Mouse (Mus musculus) adipocyte (in vitro differentiated cells): ENCODE measurements around the gene Nrxn1.

Experiments
- DNase-seq: peaks from one replicate; pipeline ENCODE4 v3.0.0-alpha.2; 2016; ENCODE audit warnings: low spot score

Gene Nrxn1

GRCm38 (mm10) chr17:90079003-90079402 lies 1013.9 kb downstream of the Nrxn1 start:
- DNase-seq: no peak

- no peak for DNase-seq
Observed at GRCm38 (mm10) chr17:90078488-90078887, 1014.4 kb downstream of the Nrxn1 start.

GRCm38 (mm10) chr17:90062866-90063265 lies 1030.0 kb downstream of the Nrxn1 start:
- no peak for DNase-seq

- no peak for DNase-seq
Observed at GRCm38 (mm10) chr17:90060872-90061271, 1032.0 kb downstream of the Nrxn1 start.

GRCm38 (mm10) chr17:90060168-90060567 lies 1032.7 kb downstream of the Nrxn1 start:
- DNase-seq: no peak

- no peak for DNase-seq
Observed at GRCm38 (mm10) chr17:90059320-90060111, 1033.4 kb downstream of the Nrxn1 start.

- no peak for DNase-seq
Observed at GRCm38 (mm10) chr17:90054312-90054711, 1038.6 kb downstream of the Nrxn1 start.

- no peak for DNase-seq
Observed at GRCm38 (mm10) chr17:90039316-90039715, 1053.6 kb downstream of the Nrxn1 start.

GRCm38 (mm10) chr17:90032416-90032815 lies 1060.5 kb downstream of the Nrxn1 start:
- no peak for DNase-seq

- DNase-seq: no peak
Observed at GRCm38 (mm10) chr17:90016636-90017035, 1076.2 kb downstream of the Nrxn1 start.

GRCm38 (mm10) chr17:90011761-90012160 lies 1081.1 kb downstream of the Nrxn1 start:
- no peak for DNase-seq

GRCm38 (mm10) chr17:90007438-90008109 lies 1085.3 kb downstream of the Nrxn1 start:
- no peak for DNase-seq

- no peak for DNase-seq
Observed at GRCm38 (mm10) chr17:89990651-89991050, 1102.2 kb downstream of the Nrxn1 start.
